Mouse (Mus musculus) NIH3T3 (cell line): ENCODE data around the gene Bco1.

Source experiments
- DNase-seq: peaks from one replicate; pipeline ENCODE4 v3.0.0-alpha.2; 2012; ENCODE audit warnings: low read depth

The Bco1 gene

DNA sequence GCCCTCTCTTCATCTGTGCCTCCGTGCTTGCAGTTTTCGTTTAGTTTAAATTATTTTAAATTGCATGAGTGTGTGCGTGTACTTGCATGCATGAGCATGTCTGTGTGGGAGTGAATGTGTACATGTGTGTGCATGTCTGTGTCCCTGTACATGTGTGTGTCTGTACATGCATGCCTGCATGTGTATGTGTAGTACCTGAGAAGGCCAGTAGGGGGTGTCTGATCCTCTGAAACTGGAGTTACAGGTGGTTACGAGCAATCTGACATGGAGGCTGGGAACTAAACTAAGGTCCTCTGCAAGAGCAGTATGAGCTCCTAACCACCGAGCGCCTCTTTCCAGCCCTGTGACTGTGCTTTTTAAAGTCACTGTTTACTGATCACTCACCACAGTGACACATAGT is 52.9 kb downstream of the Bco1 start:
- no peak for DNase-seq

- DNase-seq = no peak
Observed at GRCm38 (mm10) chr8:117156149-117156548, 60.5 kb downstream of the Bco1 start.

DNA sequence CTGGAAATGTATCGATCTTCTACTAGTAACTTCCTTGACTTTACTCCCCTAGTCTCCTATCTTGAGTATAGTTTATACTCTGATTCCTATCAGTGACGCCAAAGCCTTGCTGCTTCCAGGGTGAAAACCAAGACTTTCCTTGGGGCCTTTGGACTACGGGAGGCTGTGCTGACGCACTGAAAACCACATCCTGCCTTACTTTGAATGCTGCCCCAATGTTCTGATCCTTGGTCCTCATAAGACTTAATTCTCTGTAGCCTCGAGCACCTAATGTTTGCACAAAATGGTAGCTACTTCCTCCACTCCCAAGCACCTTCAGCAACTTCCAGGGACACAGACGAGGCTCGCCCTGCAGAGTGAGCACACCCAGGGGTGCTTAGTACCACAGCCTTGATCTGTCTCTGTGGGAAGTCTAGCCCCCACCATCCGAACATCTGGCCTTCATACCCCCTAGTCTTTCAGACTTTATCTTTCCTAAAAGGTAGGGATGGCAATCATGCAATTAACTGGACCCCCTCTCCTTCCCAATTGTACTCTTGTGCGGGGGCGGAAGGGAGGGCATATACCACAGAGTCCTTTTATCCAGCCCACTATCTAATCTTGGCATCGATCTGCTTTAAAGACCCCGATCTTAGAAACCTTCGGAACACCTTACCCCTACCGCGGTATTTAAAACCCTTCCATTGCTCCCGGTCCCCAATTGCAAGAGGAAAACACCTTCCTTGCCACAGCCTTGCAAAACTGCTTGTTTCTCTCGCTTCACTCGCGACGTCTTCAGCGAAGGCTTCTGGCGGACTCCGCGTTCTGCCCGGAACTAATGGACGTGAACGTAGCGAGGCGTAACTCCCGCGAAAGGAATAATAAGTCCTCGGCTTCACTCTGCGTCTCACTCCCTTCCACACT is 61.5 kb downstream of the Bco1 start:
- no peak for DNase-seq

DNA sequence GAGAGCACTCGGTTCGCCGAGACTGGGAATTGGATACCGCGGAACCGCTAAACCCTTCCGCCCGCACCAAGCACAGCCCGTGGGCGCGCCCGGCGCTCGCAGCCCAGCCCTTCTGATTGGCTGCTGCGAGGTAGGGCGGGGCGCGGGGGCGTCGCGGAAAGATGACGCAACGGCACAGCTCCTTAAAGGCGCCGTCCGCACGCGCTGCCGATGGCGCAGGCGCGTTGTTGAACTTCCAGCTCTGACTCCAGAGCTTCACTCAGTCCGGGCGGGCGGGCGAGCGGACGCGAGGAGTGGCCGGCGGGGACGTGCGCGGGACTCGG is 62.1 kb downstream of the Bco1 start:
- DNase-seq = peak; percentile 98

DNA sequence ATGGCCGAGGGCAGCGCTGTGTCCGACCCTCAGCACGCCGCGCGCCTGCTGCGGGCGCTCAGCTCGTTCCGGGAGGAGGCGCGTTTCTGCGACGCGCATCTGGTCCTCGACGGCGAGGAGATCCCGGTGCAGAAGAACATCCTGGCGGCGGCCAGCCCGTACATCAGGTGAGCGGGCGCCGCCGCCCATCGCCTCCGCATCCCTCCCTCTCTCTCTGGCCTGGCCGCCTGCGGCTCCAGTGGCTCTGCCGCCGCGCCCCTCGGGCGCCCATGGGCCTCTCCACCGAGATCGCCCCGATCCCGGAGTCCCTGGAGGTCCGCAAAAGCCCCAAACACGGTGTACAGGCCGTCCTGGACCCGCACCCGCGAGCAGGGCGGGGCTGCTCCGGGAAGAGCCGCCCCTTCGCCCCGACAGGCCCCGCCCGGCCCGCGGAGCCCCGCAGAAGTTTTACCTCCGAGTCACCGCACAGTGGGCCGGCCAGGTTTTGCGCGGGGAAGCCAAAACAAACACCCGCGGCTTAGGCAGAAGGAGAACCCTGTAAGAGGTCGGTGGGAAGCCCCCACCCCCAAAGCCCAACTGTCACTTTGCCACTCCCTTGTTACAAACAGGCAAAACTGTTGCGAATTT is 62.6 kb downstream of the Bco1 start, which contains the start of gene Gan:
Gan (plus strand) TSS at position 1 of the 627 bp plus-strand sequence.
- DNase-seq = peak; percentile 68

GRCm38 (mm10) chr8:117159031-117159430 is 63.4 kb downstream of the Bco1 start:
- no peak for DNase-seq

DNA sequence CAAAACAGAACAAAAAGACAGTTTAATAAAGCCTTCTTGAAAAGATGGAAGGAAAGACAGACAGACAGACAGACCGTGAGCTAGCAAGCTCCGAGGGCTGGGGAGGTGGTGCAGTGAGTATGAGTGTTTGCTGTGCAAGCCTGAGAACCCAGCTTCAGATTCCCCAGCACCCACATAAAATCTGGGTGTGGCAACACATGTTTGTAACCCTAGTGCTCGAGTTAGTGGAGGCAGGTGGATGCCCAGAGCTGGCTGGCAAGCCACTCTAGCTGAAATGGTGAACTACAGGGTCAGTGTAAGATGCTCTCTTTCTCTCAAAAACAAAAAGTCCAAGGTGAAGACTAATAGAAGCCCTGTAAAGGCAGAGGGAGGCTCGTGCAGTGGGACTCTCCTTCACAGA is 69.3 kb downstream of the Bco1 start:
- DNase-seq = no peak

- no peak for DNase-seq
Observed at GRCm38 (mm10) chr8:117165542-117165941, 69.9 kb downstream of the Bco1 start.

GRCm38 (mm10) chr8:117166515-117166914 is 70.9 kb downstream of the Bco1 start:
- no peak for DNase-seq

DNA sequence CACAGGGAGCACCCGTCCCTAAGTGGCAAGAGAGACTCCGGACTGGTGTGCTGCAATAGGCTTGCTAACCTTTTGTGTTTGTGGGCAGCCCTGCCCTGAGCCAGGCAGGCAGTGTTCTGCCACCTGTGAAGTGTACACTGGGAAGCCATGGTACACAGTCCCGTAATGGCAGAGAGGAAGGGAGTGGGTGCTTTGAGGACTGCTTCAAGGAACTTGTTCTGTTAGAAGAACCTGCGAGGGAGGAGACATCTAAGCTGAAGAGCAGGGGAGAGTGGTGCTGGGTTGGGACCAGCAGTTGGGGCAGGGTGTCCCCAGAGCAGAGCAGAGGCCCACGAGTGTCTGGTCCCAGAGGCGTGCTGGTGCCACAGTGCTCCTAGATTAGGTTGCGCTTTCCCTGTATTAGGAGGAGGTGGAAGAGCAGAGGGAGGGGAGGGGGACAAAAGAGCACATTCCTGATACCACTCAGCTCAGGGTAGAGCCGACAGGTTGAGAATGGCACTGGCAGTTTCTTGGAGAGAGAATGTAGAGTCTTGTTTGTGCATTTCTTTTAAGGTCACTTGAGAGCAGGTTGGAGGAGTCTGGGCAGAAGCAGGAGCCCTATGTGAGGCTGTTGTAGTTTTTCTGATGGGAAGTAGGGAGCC is 71.7 kb downstream of the Bco1 start:
- no peak for DNase-seq

DNA sequence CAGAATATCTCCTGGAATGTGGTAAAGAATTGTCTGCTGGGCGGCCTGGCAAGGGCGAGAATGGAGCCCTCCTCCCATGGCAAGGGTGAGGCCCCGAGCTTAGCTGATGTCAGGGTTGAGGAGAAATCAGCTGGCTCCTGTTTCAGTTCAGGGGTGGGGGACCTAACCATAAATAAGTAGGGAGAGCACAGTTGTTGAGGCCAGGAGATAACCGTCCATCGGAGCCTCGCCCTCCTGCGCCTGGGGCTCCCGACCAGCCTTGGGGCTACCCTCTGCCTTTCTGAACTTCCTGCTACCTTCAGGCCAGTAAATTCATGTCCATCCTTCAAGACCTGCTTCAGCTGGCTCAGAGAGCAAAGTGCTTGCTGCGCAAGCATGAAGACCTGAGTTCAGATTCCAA is 72.7 kb downstream of the Bco1 start:
- no peak for DNase-seq

DNA sequence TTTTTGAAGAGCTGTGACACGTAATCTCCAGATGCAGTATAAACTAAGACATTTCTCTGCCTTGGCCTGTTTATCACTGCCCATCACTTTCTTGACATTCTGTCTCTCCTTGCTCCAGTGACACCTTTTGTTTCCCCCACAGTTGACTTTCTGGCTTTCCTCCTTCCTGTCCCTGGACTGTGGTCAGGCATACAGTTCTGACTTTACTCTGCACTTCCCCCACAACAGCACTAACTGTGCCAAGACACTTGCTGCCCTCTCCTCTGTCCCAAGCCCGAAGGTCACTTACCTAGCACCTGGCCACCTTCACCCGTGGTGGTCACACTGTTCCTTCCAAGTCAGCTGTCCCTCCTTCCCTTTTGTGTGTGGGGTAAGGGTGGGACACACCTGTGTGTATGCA is 76.2 kb downstream of the Bco1 start:
- DNase-seq = no peak

DNA sequence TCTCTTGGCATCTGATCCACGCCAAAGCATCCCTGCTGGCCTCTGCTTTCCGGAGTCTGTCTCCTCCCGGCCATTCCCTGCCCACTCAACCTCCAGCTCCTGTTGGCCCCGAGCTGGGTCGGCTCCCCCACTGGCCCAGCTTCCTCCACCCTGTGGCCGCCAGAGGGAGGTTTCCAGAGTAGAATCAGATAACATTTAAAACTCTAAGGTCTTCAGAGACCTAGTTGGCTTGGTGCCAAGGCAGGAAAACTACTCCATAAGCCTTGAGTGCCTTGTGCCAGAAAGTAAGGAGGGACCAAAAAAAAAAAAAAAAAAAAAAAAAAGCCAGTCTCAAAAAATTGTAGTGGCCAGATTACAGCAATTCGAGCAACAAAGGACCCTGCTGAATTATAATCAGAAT is 77.2 kb downstream of the Bco1 start:
- DNase-seq = peak; percentile 64

DNA sequence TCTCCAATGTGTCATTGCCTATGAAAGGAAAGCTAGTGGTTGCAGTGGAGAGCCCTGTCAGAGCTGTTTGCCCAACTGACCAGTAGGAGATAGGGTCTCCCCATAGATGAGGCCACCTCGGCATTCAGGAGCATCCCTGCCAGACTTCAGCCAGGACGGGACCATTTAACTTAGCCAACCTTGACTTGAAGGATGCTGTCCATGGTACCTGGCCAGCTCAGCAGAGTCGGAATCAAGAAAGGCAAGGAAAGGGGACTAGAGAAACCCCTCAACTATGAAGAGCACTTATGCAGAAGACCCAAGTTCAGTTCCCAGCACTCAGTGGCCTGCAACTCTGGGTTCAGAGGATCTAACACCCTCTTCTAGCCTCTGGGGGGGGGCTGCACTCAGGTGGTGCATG is 78.0 kb downstream of the Bco1 start:
- peak; percentile 35 for DNase-seq

DNA sequence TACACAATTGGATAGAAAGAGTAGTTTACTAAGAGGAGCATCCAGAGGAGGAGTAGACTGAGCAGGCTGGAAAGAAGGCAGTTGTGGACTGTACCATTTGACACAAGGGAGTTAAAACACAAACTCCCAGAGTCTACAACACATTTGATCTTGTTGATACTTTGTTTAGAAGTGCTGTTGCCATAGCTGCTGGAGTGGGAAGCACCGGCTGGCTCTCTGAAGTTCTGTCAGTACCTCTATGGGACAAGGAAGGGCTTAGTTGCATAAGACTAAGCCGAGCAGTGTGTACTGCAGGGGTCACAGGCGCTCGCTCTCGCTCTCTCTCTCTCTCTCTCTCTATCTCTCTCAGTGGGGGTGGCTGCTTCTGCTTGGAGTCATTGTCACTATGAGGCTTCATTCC is 78.9 kb downstream of the Bco1 start:
- DNase-seq = no peak

- no peak for DNase-seq
Observed at GRCm38 (mm10) chr8:117176308-117176707, 80.7 kb downstream of the Bco1 start.

- DNase-seq = peak; percentile 24
Observed at GRCm38 (mm10) chr8:117177236-117177635, 81.6 kb downstream of the Bco1 start.

DNA sequence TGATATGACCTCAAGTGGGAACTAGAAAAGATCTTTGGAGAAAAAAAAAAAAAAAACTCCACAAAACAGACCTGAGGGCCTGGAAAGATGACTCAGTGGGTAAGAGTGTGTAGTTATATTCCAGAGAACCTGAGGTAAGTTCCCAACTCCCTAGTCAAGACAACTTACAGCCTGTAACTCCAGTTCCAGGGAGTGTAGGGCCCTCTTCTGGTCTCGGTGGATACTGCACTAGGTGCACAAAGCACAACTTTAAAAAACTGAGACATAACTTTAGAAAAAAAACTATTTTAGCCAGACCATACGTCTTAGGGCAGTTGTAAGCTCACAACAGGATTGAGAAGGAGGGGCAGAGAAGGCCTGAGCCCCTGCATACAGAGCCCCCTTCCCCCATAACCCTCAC is 82.4 kb downstream of the Bco1 start:
- peak; percentile 25 for DNase-seq

DNA sequence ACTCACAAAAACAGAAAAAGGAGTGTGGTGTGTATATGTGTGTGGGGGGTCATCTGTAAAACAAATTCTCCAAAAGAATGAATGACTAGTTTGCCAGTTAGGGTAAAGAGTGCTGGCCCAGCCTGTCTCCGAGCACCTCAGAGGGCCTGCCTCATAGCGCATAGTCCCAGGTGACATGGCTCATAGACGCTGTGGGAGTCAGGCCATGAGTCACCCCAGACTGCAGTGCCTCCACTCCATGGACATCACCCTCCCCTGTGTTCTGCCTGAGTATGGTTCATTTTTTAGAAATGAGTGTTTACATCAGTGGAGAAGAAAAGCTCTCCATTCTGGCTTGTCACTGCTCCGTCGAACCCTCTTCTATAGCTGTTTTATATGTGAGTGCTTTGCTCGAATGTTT is 83.0 kb downstream of the Bco1 start:
- peak; percentile 78 for DNase-seq

GRCm38 (mm10) chr8:117182746-117183145 is 87.1 kb downstream of the Bco1 start:
- DNase-seq = peak; percentile 24
